Mouse (Mus musculus): ENCODE results near the gene Cdh22. TPM values are rescaled to one million over a fixed set of nuclear protein-coding genes. Genes with fewer than 3 reads are reported as not detected.

The Cdh22 gene
- total RNA-seq, 2 experiments from 2014 or later, result 0.08 to 0.18 TPM

GRCm38 (mm10) chr2:165250903-165251302 is 16.2 kb upstream of the Cdh22 start:
- DNase-seq, result no peak

- no peak for DNase-seq
Measured at GRCm38 (mm10) chr2:165248967-165249366, 14.3 kb upstream of the Cdh22 start.

- no peak for DNase-seq
Measured at GRCm38 (mm10) chr2:165246349-165246748, 11.7 kb upstream of the Cdh22 start.

DNA sequence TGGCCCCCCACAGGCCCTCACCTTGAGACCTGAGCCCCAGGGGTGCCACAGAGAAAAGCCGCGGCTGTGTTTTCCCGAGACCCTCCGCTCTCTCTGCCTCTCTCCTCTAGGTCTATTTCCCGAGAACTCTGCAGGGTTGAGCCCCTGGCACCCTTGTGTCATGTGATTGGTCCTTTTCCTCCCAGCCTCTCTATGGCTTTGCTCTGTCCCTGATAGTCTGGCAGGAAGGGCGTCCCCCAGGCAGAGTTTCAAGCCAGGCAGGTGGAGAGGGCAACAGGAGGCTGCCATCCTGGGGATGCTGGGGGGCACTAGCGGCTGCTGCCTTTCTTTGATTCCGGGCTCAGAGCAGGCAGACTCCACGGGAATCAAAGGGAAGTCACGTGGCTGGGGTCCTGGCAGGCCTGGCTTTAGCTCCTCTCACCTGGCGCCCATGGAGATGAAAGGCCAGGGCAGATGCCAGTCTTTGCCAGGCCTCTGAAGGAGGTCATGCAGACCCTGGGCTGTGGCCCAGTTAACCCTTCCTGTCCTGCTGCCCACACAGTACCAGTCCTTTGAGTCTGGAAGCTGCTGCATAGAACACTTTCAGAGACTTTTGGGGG is 8.6 kb upstream of the Cdh22 start:
- no peak for DNase-seq

DNA sequence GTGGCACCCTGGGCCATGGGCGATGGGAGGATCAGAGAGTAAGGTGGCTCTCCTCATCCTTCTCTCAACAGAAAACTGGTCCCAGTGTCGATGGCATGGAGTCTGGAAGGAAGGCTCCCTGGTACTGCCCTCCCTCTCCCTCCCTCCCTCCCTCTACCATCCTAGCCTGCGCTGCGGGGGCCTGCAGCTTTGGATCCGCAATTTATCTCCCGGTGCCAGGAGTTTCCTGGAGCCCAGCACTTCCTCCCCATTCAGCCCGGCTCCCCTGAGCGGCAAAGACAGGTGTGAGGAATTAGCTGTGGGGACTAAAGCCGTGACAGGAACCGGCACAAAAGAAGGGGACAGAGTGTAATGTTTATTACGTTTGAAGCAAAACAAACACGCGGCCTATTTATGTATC is 7.9 kb upstream of the Cdh22 start:
- no peak for DNase-seq

- DNase-seq, result no peak
Measured at GRCm38 (mm10) chr2:165241786-165242185, 7.1 kb upstream of the Cdh22 start.

GRCm38 (mm10) chr2:165240371-165240770 is 5.7 kb upstream of the Cdh22 start:
- no peak for DNase-seq

GRCm38 (mm10) chr2:165239533-165240144 is 5.0 kb upstream of the Cdh22 start:
- no peak for DNase-seq

DNA sequence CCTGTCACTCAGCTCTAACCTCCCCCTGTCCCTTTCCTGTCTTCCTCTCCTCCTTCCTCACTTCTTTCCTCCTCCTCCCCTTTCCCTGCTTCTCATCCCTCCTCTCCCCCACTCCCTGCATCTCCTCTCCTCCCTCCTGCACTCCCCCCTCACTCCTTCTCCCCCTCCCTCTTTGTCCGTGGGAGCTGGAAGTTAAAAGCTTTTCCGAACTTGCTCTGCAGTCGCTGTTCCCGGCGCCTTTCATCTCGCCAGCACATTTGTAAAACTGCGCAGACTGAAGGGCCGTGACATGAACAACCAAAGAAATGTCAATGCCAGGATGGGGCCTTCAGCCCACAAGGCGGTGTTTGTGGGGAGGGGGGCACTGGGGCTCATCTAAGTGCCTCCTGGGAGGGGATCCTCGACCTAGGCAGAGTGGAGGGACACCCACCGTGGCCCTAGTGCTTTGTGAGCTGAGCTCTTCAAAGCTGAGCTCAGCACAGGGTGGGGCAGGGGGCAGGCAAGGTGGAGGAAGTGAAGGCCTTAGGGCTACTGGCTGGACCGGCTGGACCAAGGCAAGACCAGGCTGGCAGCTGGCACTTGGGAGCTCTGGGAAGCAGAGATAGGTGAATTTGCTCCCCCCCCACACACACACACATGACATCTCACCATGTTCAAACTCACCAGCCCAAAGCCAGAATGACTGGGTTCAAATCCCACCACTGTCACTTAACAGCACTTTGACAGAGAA is 3.9 kb upstream of the Cdh22 start:
- no peak for DNase-seq

DNA sequence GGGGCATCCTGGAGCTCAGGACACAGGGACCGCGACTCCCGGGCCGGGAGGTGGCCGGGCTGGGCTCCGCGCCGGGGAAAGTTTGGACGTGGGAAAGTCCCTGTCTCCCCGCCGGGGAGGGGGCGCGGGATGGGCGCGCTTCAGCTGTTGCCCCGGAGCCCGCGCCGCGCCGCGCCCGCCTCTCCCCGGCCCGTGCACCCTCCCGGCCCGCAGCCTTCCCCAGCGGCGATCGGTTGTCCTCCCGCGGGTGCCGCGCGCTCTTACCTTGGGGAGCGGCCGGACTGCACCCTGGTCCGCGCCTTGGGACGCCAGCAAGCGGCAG is 401 bp downstream of the Cdh22 start:
- DNase-seq, result peak; percentile 22

DNA sequence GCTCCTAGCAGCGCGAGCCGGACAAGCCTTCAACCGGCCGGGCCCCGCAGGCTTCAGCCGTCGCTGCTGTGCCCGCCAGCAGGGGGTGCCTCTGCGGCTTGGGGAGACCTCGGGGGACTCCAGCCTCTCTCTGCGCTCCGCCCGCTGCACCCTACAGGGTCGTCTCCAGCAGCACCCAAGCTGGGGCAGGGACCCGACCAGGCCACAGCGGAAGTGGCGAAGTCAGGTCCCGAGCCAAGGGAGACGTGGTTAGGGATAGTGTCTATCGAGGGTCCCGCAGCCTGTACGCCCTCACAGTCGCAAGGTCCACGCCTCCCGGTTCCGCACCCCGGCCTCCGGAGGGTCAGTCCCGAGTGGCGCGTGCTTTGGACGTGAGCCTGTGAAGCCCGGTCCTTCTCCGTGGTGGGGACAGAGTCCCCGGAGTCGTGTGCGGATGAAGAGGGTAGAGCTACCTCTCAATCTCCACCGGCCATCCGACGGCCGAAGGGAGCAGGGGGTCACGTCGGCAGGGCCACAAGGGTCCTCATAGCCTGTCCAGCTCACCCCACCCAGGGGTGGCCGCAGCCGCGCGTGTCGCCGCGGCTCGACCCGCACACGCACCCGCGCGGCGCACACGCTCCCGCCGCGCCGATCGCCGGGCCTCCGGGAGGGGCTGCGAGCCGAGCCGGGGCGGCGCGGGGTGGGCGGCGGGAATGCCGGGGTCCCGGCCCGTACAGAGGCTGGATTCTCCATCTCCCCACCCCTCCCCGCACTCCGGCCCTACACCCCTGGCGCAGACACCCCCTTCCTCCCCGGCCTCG is 962 bp downstream of the Cdh22 start:
- peak; percentile 20 for DNase-seq

DNA sequence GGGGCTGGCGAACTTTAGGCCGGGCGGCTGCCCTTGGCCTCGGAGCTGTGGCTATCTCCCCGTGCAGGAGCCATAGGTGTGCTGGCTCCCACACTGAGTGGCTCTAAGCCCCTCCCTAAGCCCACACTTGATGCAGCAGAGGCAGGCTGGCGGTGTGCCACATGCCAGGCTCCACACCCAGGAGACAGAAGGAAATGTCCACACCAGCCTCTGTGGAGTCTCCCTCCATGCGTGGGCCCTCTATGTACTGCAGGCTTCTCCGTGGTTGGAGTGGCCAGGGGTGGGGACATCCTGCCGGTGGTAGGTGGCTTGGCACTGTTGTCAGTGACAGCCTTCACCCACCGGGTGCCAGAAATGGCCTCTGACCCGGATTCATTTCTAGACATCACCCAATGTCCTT is 5.6 kb downstream of the Cdh22 start:
- no peak for DNase-seq

DNA sequence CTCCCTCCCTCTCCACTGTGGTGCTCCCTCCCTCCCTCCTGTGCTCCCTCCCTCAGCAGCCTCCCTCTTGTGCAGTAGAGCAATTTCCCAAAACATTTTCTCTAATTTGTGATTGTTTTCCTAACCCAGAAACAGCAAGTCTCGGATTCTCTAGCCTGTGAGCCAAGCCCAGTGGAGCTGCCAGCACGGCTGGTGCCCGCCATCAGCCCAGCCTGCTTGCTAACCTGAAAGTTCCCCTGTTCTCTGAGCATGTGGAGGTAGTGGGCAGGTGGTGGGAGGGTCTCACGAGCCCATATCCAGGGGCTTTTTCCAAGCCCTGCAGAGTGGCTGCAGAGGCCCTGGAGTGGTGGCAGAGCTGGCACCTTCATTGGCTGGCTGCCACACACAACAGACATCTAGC is 10.8 kb downstream of the Cdh22 start:
- no peak for DNase-seq

DNA sequence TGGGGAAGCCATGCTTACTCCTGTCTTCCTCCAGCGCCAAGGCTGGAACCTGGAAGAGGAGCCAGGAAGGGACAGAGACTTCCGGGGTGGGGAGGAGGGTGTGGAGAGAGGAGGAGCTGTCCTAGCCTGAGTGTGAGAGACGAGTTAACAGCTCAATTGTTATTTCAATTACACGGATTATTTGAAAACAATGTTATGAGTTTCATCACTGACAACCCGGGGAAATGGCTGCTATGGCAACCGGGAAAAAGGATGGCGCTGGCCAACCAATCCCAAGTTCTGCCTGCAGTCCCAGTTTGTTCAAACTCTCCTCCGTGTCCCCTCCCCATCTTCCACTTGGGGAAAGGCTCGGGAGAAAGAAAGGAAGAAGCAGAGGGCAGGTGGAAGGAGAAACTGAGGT is 12.7 kb downstream of the Cdh22 start:
- no peak for DNase-seq

- DNase-seq, result no peak
Measured at GRCm38 (mm10) chr2:165220347-165220945, 14.2 kb downstream of the Cdh22 start.

GRCm38 (mm10) chr2:165218954-165219353 is 15.7 kb downstream of the Cdh22 start:
- DNase-seq, result no peak

DNA sequence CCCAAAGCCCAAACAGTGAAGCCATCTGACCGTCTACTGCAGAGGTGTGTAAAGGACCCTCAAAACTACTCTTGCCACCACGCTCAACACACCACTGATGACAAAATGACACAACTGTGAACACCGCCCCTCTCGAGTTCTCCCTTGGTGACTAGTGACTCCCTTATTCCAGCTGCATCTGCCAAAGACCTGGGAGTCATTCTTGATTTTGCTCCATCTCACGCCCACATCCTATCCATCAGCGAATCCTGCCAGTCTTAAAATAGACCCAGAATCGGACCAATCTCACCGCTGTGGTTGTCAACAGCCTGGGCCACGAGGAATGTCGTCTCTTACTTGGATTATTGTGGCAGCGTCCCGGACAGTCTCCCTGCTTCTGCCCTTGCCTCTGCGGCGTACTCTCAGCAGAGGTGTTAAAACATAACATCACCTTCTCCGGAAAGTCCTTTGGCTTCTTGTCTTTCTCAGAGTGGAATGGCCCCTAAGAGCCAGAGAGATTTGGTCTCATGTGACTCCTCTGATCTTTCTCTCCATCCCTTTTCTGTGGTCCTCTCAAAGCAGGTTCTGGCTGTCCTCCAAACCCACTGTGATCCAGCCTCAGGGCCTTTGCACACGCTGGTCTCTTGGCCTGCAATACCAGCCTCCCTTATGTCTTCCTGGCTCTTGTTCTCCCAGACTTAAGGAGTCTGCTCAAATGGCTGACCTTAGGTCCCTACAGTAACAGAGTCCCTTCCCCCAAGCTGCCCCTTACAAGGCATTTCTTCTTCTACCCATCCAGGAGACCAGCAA is 17.1 kb downstream of the Cdh22 start:
- no peak for DNase-seq

DNA sequence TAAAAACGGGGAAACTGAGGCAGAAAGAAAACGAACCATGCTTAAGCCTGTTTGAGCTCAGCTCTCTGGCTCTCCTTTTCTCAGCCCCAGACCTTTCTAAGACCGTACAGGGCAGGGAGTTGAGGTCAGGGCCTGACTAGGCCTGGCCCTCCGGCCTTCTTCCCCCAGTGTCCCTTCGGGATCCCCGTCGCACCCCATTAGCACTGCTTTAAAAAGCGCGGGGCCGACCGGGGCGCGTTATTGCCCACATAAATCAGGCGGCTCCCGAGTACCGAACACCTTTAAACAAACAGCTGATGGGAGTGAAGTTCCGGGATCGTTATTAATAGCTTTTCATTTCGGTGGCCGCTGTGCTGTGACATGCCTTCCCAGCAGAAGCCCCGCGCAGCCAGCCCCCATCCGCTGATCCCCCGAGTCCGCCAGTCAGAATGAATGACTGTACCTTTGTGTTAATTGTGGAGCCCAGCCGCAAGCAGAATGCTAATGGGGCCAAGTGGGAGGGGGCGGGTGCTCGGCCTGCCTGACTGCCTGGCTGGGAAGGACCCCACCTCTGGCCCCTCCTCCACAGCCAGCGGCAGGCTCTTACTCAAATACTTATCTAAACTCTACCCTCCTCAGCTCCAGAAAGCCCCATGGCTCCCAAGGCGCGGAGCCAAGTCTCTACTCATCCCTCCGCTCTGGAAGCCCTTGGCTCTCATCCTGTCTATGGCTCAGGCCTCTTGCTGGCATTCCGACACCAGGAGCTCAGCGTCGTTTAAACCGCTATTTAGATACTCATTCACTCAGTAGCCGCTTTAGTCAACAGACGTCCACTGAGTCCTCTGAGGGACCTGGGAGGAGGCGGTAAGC is 19.3 kb downstream of the Cdh22 start:
- DNase-seq, result no peak

DNA sequence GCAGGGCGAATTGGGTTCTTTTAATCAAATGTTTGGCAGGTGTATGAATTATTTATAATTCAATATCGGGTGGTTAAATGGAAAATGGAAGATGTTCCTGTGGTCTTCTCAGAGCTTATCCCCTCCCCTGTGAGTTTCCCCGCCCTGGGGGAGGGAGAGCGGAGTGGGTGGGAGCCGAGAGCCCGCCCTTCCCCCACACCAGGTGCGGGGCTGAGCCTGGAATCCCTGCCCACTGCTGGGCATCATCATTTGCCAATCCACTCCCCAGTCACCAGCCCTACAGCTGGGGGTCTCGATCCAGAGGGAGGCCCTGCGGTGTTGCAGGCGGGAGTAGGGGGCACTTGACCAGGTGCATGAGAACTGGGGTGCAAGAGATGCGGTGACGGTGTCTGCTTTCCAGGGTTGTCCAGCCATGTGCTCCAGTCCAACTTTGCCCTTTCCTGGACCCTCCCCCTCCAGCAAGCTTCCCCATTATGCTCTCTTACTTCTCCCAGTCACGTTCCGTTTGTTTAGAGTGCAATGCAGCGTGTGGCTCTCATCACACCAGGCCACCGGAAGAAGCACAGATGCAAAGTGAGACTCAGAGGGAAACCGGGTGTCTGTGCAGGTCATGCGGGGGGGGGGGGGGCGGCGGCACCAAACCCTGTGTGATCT is 23.1 kb downstream of the Cdh22 start:
- no peak for DNase-seq

- no peak for DNase-seq
Measured at GRCm38 (mm10) chr2:165210948-165211347, 23.7 kb downstream of the Cdh22 start.

Measured in gastrocnemius, postnatal 25 days (tissue).